Mouse (Mus musculus): Measurements from ENCODE around the gene Ager.

DNA sequence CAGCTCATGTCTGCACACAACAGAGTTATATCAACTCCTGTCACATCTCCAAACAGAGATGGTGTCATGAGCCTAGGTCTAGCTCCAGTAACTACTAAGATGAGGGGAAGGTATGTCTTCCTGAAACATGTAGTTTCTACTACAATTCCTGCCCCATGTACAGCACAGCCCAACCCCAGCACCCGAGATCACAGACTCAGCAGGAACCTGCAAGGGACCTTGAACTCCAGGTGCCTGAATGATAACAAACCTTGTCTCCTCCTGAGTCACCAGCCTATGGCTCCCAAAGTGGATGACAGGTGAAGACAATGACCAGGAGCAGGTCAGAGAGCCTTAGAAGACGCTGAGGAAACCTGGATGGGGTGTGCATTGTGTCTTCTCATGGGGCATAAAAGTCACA, 47.8 kb upstream of the Ager start:
- TF ChIP-seq TAL1 (conservative IDR thresholded peaks at IDR 0.05; ENCODE audit: low read depth, low read length) = no peak
- no peak for TF ChIP-seq GATA1 (IDR thresholded peaks at IDR 0.05; ENCODE audit: borderline replicate concordance, low read length)
- no peak for TF ChIP-seq CTCF (IDR thresholded peaks at IDR 0.05; ENCODE audit: low read depth, low read length)
- no peak for TF ChIP-seq POLR2AphosphoS5 (IDR thresholded peaks at IDR 0.05; ENCODE audit: insufficient replicate concordance, low read depth, low read length)
- TF ChIP-seq GATA2 (IDR thresholded peaks at IDR 0.05; ENCODE audit: borderline replicate concordance, low read depth, low read length) = no peak
